Mouse (Mus musculus): ENCODE measurements at regions not wholly inside any gene's neighbourhood (a gene's known extent, or its start where the extent isn't known, plus 50 kb on each side); places are given as distances from the start of the nearest gene placed in this dataset.
A peak's percentile ranks its signal among the peaks of the same experiment; 100 is the strongest.

- DNase-seq (ENCODE audit: low read depth, low spot score) = no peak
Observed at GRCm38 (mm10) chr1:159398643-159399042, 124.9 kb upstream of the Tnr start.

GRCm38 (mm10) chr1:159406317-159406716 is 117.3 kb upstream of the Tnr start:
- no peak for DNase-seq (ENCODE audit: low read depth, low spot score)

GRCm38 (mm10) chr1:159406781-159407180 is 116.8 kb upstream of the Tnr start:
- no peak for DNase-seq (ENCODE audit: low read depth, low spot score)

GRCm38 (mm10) chr1:159413374-159413773 is 110.2 kb upstream of the Tnr start:
- peak; percentile 32 for DNase-seq (ENCODE audit: low read depth, low spot score)

- no peak for DNase-seq (ENCODE audit: low read depth, low spot score)
Observed at GRCm38 (mm10) chr1:159415656-159416055, 107.9 kb upstream of the Tnr start.

- no peak for DNase-seq (ENCODE audit: low read depth, low spot score)
Observed at GRCm38 (mm10) chr1:159417176-159417575, 106.4 kb upstream of the Tnr start.

- DNase-seq (ENCODE audit: low read depth, low spot score) = peak; percentile 78
Observed at GRCm38 (mm10) chr1:159419301-159419965, 104.1 kb upstream of the Tnr start.

GRCm38 (mm10) chr1:159420189-159420588 is 103.4 kb upstream of the Tnr start:
- no peak for DNase-seq (ENCODE audit: low read depth, low spot score)

- DNase-seq (ENCODE audit: low read depth, low spot score) = no peak
Observed at GRCm38 (mm10) chr1:159423694-159424093, 99.9 kb upstream of the Tnr start.

- peak; percentile 50 for DNase-seq (ENCODE audit: low read depth, low spot score)
Observed at GRCm38 (mm10) chr1:159429926-159430325, 93.6 kb upstream of the Tnr start.

GRCm38 (mm10) chr1:159433521-159433920 is 90.0 kb upstream of the Tnr start:
- no peak for DNase-seq (ENCODE audit: low read depth, low spot score)

GRCm38 (mm10) chr1:159440770-159441169 is 82.8 kb upstream of the Tnr start:
- no peak for DNase-seq (ENCODE audit: low read depth, low spot score)

- no peak for DNase-seq (ENCODE audit: low read depth, low spot score)
Observed at GRCm38 (mm10) chr1:159444093-159444492, 79.5 kb upstream of the Tnr start.

- no peak for DNase-seq (ENCODE audit: low read depth, low spot score)
Observed at GRCm38 (mm10) chr1:159445465-159445864, 78.1 kb upstream of the Tnr start.

GRCm38 (mm10) chr1:159451462-159451861 is 72.1 kb upstream of the Tnr start:
- DNase-seq (ENCODE audit: low read depth, low spot score) = no peak

GRCm38 (mm10) chr1:159460876-159461275 is 62.7 kb upstream of the Tnr start:
- peak; percentile 2 for DNase-seq (ENCODE audit: low read depth, low spot score)

GRCm38 (mm10) chr1:159470941-159471340 is 52.6 kb upstream of the Tnr start:
- no peak for DNase-seq (ENCODE audit: low read depth, low spot score)

Measured in ZHBTc4 (cell line).